Mouse (Mus musculus) heart, postnatal 14 days (tissue): Measurements from ENCODE around the gene Unc5c. TPM values are rescaled to one million over a fixed set of nuclear protein-coding genes. Genes with fewer than 3 reads are reported as not detected.

Experiments
- DNase-seq, 2 experiments: peaks; one replicate each; pipeline ENCODE4 v3.0.0; 2021 to 2022
- intact Hi-C: fragments of 180-260 bp; cut with DNase I; formaldehyde crosslinking; loops from one replicate; pipeline ENCODE4 v1.15.1; 2025
- total RNA-seq, 2 experiments: library from RNA; stranded (reverse); gene quantifications; 2 replicates each; pipeline ENCODE4 v1.2.3; 2021

The Unc5c gene
- total RNA-seq, 2 experiments from 2014 or later: 0.32 to 0.91 TPM

DNA sequence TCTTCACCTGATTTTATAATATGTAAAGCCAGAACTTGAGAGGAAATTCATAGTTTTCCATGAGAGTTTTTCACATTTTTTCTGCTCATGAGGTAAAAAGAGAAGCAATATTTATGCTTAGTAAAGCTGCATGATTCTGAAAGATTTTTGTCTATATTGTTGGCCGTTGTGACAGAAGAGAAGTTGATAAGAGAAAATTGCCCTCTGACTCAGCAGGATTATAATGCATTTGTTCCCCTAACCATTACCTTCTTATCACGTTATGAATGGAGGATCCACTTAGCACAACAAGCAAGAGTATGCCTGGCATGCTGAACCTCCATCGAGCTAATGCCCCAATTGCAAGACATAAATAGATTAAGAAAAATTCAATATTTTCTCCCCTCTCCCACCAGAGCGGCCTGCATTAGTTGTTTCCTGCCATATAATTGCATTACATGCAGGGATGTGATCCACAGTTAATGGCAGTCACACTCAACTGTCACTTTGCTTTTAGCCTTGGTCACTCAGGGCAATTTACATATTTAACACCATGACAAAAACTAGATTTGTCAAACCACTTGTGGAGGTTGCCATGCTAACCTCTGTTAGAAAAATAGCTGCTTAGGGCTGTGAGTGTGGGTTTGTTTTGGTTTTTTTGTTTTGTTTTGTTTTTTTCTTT is 37.0 kb downstream of the Unc5c start:
- intact Hi-C loops: no loop called here
- DNase-seq: no peak

DNA sequence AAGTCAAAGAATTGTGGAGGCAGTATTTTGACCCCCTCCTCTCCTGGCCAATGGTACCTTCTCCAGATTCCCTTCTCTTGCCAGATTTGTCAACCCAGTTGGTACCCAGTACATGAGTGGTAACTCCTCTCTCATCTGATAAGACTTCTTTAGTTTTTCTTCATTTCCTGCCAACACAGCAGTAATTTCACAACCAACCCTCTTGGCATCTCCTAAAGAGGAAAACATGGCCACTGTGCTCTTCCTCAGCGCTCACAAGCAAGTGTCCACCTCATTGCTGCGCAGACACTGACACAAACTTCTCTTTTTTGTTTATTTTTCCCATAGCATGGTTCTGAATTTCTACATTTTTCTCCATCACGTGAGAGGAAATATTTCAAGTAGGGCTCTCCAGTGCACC is 38.3 kb downstream of the Unc5c start:
- intact Hi-C loops: no loop called here
- no peak for DNase-seq

DNA sequence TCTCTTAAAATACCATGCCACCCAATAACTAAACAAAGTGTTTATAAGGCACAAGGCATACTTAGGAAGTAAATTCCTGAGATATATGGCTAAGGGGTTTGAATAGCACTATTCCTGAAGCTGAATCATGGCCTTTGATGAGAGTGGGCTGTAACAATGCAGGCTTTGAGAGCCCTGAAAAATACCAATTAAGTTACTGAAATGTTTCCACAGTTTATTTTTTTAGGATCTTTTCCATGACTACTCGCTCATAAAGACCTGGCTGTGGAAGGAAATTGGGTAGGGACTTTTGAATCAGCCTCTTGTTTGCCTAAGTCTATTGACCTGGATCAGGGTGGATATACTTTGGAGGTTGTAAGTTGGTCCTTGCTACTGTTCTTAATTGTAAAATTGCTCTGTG is 44.8 kb downstream of the Unc5c start:
- intact Hi-C loops: no loop called here
- no peak for DNase-seq

DNA sequence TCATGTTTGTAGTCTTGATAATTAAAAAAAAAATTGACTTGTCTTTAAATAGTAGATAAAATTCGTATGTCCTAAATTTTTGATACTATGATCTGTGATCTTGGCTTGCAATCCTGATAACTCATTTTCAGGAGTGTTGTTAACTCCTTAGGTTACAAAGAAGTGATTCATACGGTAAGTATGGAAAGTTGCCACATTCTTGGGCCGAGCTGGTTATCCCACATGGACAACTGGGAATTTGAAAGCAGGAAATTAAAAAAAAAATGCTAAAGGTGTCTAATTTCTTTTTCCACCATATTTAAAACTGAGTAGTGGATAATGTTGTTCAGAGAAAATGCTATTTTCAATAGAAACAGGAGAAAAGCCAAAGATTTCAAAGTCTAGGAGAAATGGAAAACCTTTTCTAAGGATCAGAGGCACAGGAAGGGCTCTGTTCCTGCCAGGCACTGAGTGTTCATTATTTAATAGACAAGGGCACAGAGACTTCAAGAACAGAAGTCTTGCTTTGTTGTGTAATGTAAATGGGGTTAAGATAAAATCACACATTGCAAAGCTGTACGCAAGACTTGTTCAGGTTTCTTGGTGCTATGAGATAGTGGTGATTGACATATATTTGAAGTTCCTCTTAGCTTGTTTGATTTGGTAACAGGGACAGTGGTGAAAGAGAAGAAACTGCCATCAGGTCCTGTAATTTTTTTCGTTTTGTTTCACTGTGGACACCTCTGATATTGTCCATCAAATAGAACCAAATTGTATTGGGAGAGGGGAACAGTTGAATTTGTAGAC is 46.4 kb downstream of the Unc5c start:
- DNase-seq: no peak
- intact Hi-C loops: no loop called here

DNA sequence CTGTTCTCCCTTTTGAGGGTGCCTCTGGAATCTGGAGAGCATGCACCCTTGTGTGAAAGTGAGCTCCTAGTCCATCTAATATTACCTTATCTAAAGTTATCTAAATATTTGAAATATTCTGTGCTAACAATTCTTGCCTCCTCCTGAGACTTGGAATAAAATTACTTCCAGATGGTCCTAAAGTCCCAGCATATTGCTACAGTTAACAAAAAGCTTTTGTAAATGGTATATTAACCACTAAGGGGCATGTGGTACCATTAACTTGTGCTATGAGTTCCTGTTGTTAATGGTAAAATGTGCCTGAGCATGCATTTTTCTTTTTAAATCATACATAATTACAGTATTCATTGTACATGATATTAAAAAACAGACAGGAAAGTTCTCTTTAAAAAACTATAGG is 63.7 kb downstream of the Unc5c start:
- intact Hi-C loops: no loop called here
- no peak for DNase-seq

DNA sequence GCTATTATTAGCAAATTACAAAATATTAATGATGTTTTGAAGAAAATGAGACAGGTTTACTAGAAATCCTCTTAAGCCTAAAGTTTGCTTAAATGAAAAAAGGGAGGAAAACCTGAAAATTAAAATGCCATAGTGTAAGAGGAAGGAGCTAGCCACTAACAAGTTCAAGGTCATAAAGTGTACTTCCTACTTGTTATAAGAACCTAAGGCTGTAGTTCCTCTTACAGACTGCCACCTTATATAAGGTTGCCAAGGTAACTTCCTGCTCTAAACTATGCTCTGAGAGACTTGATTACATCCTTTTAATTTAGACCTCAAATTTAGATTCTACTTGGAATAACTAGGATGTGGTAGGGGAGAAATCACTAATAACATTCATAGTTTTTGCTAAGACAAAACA is 64.6 kb downstream of the Unc5c start:
- DNase-seq: no peak
- intact Hi-C loops: no loop called here

DNA sequence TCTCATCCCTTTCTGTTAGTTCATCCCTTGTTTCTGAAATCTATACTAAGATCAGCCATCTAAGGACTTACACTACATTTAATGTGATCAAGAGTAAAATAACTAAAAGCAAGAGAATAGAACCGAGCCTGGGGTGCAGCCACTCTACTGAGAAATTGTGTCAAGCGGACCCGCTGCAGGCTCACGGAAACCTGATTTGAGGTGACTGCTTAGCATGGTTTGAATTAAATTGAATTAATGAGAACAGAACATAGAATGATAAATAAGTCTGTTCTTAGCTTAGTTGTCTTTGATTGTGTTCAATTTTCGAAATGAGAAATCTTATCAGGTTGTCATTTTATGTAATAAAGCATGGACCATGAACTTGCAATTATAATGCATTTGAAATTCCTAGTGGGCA is 68.8 kb downstream of the Unc5c start:
- intact Hi-C loops: no loop called here
- no peak for DNase-seq

DNA sequence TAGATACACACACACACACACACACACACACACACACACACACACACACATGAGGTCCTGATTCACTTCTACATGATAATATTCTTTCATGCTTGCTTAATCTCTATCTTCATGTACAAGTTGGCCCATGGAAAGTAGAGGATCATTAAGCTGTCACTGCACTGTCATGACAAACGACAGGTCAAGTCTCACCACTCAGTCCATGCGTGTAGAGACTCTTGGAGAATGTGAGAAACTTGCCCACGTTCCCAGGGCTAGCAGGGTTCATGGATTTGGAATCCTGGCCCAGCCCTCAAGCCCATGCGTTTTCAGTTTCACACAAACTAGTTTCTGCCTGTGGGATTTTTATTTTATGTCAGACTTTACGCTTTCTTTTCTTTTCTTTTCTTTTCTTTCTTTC is 71.8 kb downstream of the Unc5c start:
- intact Hi-C loops: no loop called here
- no peak for DNase-seq

DNA sequence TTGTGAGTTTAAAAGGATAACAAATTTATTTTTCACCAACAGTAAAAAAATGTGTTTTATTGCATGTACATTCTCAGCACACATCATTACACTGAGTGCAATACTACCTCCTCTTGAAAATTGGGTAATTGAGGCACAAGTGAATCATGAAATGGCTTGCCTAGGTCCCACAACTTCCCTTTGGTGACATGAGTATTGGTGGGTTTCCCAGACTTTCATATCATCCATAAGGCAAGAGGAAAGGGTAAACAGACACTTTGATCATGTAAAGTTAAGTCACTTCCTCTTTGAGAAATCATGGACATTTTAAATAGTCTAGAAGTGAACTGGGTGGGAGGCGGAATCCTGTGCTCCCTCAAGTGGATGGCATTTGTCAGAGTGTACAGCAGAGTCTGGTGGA is 73.1 kb downstream of the Unc5c start:
- no peak for DNase-seq
- intact Hi-C loops: no loop called here

DNA sequence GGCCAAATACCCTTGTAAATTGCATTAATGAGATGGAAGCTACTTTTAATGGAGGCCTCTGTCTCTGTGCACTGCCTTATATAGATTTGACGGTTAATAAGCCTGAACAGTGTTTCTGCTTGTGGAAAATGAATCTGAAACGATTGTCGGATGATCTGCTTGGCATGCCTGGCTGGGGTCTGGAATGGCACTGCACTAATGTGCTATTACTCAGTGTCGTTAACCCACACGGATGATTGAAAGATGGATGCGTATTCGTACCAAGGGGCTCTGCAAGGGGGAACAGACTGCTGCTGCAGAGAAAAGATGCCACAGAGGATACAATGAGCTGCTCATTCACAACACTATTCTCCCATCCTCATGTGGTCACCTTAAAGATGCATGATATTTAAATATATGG is 75.7 kb downstream of the Unc5c start:
- intact Hi-C loops: no loop called here
- DNase-seq: no peak

DNA sequence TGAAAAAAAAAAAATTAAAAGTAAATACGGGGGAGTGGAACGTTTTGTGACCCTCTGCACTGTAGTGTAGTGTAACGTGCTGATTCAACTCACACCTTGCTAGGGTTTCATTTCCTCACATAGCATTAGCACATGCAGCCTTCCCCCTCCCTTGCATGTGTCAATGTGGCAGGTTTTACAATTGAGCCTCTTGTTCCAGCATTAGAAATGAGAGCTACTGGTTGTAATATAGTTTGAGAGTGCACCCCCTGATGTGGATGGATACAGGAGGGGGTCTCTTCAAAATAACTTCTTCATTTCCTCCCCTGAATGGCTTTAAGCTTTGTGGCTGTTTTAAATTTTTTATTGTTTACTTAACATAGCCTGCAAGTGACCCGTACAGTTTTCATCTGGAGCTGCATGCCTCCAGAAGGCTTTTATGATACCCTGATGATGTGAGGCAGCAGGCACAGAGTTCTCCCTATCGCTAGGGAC is 82.4 kb downstream of the Unc5c start:
- DNase-seq: no peak
- intact Hi-C loops: no loop called here

DNA sequence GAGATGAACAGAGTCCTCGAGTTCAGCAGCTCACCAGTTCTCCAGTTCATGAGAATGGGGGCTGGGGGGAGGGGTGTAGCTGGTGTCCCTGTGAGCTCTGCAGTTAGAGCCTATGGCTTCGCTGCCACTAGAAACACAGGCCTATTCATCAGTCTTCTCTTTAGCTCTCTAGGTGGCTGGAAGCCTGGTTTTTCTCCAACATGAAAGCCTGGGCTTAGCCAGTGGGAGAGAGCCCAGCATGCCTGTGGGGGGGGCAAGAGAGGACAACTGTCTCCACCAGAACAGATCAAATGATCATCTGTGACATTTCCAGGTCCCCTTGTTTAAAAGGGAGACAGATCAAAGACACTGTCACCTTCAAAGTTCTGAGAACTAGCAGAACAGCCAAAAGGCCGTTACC is 84.6 kb downstream of the Unc5c start:
- intact Hi-C loops: no loop called here
- DNase-seq: no peak

DNA sequence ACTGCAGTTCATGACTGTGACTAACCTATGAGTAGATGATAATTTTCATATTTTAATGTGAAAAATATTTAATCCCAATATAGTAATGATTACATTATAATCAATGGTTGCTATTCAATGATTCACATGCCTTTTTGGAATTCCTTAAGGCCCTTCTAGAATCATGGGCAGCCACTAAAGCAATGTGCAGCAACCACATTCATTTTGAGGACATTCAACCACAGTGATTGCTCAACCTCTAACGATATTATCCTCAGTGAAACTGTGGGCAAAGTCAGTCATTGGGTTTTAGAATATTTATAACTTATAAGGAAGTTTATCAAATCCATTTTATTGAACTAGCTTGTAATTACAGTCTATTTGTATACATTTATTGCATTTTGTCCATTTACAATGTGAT is 87.9 kb downstream of the Unc5c start:
- intact Hi-C loops: no loop called here
- no peak for DNase-seq

DNA sequence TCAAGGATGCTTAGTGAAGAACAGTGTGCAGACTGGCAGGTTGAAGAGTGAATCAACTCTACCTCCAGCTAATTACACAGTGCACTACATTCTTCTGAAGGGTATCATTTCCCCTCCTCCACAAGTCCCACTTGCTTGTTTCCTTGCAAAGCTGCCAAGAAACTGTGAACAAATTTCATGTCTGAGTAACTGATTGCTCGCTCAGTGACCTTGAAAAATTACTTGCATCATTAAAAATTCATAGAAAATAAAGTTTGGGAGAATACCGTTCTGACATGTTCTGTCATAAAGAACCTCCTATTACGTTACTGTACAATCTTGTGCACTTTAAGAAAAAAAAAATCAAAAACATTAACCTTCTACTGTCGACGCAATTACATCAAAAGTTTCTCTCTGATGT is 92.1 kb downstream of the Unc5c start:
- DNase-seq: no peak
- intact Hi-C loops: no loop called here

DNA sequence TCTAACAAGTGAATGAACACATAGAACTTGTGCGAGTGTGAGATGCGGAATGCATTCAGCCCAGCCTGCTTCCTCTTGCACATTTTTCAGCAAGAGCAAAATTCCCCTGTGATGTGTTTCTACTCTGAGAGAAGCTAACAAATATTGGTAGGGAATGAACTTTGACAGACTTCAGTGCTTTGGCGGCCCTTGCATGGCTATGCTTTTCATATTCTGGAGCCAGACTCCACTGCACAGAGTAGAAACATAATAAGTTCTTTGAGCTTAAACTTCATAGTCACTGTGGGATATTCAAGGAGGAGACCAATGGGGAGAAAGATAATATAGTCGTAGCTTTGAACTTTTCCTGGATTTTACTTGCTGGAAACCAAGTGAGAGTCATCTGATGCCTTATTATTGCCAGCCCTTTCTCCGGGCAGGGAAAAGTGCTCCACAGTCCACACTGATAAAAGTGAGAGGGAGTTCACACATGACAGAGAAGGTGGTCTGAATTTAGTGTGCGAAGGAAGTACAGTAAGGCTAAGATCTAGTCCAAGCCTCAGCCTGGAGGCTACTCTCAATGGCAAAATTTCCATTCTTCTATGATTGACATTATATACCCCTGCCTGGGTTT is 110.2 kb downstream of the Unc5c start:
- intact Hi-C loops: no loop called here
- no peak for DNase-seq

DNA sequence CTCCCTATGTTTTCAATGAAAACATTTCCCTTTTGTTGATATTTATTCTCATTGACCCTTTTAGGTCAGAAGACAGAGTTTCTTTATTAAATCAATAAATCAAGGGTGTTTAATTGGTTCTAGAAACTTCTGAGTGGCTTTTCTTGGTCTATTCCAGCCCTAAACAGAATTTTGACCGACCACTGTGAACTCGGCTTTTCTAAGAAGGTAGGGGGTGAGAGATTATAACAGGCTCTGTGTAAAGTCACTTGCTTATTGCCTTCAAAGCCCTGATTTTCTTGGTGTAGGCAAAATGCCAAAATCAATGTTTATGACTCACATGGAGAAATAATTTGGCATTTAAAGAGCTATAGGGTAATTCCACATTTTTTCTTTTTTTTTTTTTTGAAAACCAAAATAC is 112.4 kb downstream of the Unc5c start:
- intact Hi-C loops: no loop called here
- no peak for DNase-seq

DNA sequence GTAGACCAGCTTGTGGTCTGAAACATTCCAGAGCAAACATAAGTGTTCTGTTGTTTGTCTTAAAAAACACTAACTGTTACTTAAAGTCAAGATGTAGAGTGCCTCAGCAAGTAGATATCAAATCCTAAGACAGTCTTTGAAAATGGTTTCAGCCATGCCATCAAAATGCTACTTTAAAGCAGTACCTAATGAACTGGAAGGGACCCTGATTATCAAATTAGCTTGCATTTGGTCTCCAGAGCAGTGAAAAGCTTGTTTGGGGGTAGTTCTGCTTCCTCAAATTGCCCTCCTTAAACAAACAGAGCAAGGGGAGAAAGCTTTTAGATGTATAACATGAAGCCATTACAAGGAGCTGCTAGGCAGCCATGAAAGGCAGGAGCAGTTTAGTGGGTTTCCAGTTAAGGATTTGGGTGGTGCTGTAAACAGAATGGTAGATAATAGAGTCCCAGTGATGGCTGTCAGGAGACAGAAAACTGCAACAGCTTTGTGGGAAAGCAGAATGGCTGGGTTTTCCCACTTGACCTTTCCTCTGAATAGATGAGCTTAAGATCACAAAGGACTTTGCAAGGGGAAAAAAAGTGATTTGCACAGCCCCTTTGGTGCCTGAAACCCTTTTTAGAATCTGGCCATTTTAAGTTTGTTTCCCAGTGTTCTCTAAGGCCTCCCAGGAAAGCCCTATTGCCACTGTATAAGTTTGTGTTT is 116.3 kb downstream of the Unc5c start:
- intact Hi-C loops: no loop called here
- no peak for DNase-seq

DNA sequence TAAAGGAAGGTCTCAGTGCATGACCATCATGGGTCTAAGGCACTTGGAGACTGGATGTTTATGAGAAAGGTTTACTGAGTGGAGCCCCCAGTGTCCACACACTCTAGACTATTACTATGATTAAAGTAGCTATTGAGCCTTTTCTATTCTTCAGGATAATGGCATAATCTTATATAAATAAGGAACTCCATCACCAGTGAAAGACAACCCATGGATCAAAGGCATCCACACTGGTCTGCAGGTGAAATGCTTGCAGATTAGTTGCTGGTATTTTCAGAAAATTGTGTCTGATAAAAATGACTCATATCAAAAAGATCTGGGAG is 116.8 kb downstream of the Unc5c start:
- no peak for DNase-seq
- intact Hi-C loops: no loop called here

DNA sequence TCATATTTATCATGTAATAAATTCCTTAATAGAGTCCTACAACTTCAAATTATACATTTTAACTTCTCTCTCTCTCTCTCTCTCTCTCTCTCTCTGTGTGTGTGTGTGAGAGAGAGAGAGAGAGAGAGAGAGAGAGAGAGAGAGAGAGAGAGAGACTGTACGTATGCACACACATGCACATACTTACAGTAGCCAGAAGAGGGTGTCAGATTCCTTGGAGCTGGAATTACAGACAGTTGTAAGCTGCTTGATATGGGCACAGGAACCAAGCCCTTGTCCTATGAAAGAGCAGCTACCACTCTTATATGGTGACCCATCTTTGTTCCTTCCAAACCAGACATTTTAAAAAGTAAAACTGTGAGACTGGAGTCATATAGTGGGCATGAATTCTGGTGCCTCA is 118.2 kb downstream of the Unc5c start:
- intact Hi-C loops: no loop called here
- DNase-seq: no peak

DNA sequence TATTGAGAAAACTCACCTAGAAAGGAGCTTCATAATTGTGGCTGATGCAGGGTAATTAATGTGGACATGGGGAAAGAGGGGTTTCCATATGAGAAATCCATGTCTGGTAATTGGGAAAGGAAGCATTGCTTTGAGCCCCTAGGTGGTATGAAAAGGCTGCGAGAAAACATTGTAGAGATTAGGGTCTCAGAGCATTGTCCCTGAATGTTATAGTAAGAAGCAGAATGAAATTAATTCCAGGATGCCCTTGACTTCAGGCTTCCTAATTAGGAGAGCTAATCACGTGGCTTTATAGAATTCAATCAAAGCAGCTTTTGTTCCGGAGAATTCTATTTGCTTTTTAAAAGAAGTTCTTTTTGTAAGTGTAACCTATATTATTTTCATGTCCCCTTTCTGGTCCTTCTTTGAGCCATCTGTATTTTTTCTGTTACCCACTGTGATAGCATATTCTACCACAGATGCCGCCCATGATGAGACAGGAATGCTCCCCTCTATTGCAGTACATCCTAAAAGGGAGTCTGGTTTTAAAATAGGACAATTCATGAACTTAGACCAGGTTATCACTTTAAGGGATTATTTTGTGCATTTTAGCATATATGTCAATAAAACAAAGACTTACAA is 124.5 kb downstream of the Unc5c start:
- intact Hi-C loops: no loop called here

DNA sequence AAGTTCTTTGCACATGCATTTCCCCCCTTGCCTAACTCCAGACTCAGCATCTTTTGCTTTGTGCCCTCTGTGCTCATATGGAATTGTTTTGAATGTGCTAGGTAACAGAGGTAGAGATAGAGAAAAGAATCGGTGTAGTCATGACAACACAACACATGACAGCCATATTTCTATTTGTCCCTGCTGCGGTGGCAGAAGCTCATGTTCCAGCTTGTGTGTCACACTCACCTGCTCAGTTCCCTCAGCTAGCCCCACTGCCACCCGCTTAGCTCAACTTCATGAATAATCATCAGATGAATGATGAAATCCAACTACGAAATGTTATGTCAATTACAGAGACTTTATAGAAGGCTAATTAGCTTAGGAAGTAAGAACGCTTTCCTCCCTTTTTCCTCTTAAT is 128.2 kb downstream of the Unc5c start:
- DNase-seq: no peak
- intact Hi-C loops: no loop called here

More for the DNA sequence above, 124.5 kb downstream of the Unc5c start:
- DNase-seq: no peak
